Mouse (Mus musculus) hindbrain, embryonic 15.5 days (tissue): ENCODE measurements around the gene Rab43. TPM values are rescaled to one million over a fixed set of nuclear protein-coding genes. Genes with fewer than 3 reads are reported as not detected.

Source experiments
- ATAC-seq: fragments of 200-750 bp; cut with Nextera tagmentation; 2 replicates; pipeline ENCODE4 v1.8.0; 2017; ENCODE audit warnings: low read depth, moderate number of reproducible peaks, moderate TSS enrichment; ENCODE audit not compliant: low FRiP score
- H3K27ac ChIP-seq: fragments of 300-500 bp; sonication (generic); replicated peaks from 2 replicates; pipeline ENCODE4 v1.5.1; 2015; ENCODE audit warnings: mild to moderate bottlenecking, inconsistent platforms
- H3K27me3 ChIP-seq: fragments of 300-500 bp; sonication (generic); 2 replicates; pipeline ENCODE4 v1.6.1; 2015; ENCODE audit warnings: control low read depth, inconsistent platforms
- H3K36me3 ChIP-seq: fragments of 300-500 bp; sonication (generic); 2 replicates; pipeline ENCODE4 v1.6.1; 2015; ENCODE audit warnings: control low read depth, inconsistent platforms
- H3K4me1 ChIP-seq: fragments of 300-500 bp; sonication (generic); replicated peaks from 2 replicates; pipeline ENCODE4 v1.6.1; 2015; ENCODE audit warnings: control low read depth, inconsistent platforms
- H3K4me2 ChIP-seq: fragments of 300-500 bp; sonication (generic); 2 replicates; pipeline ENCODE4 v1.6.1; 2015; ENCODE audit warnings: moderate library complexity, mild to moderate bottlenecking, inconsistent platforms
- H3K4me3 ChIP-seq: fragments of 300-500 bp; sonication (generic); 2 replicates; pipeline ENCODE4 v1.5.1; 2015; ENCODE audit warnings: mild to moderate bottlenecking, inconsistent platforms
- H3K9ac ChIP-seq: fragments of 300-500 bp; sonication (generic); 2 replicates; pipeline ENCODE4 v1.6.1; 2015; ENCODE audit warnings: inconsistent platforms
- H3K9me3 ChIP-seq: fragments of 300-500 bp; sonication (generic); 2 replicates; pipeline ENCODE4 v1.6.1; 2016; ENCODE audit warnings: control low read depth, inconsistent platforms
- WGBS: fragments of 180-500 bp; shearing (Covaris S2); methylation state at CpG from one replicate; pipeline ENCODE4 v1.1.7; 2015; 5-methylcytosine and 5-hydroxymethylcytosine counted together
- polyA plus RNA-seq: library from polyadenylated mRNA; unstranded; fragments of >200 nt; fragmentation: Nextera tagmentation; extraction: Ambion mirVana; gene quantifications from 2 replicates; pipeline ENCODE4 v1.2.1, GENCODE M21; 2015

The Rab43 gene
- polyA plus RNA-seq, 1 experiment from 2014 or later: 13.3 TPM

GRCm38 (mm10) chr6:87839797-87840341 is 27.9 kb upstream of the Rab43 start:
- Histone ChIP-seq H3K27ac (no peak overlapping the region), H3K4me2 (peak overlapping the region; percentile 92), H3K4me3 (no peak overlapping the region), H3K4me1 (peaks cover 17% of the 10 kb centered on the region), H3K9me3 (no peaks in the 10 kb centered on the region), H3K36me3 (peaks cover 39% of the 10 kb centered on the region), H3K27me3 (no peaks in the 10 kb centered on the region), H3K9ac (no peak overlapping the region)
- no peak for ATAC-seq
- WGBS: 66% methylated on average over 11 of the region's 11 CpGs

GRCm38 (mm10) chr6:87838551-87839197 is 26.7 kb upstream of the Rab43 start, which contains the start of gene Isy1:
TSS of gene Isy1 (minus strand) at chr6:87838798.
- peaks cover 17% of the 10 kb centered on the region for H3K4me1 ChIP-seq
- peaks cover 33% of the 10 kb centered on the region for H3K36me3 ChIP-seq
- no peaks in the 10 kb centered on the region for H3K9me3 ChIP-seq
- H3K9ac ChIP-seq: peak within 1 kb of the TSS; percentile 71
- peak within 1 kb of the TSS; percentile 67 for H3K4me3 ChIP-seq
- peak within 1 kb of the TSS; percentile 96 for H3K27ac ChIP-seq
- WGBS: under 1% methylated on average over 46 of the region's 46 CpGs
- peak; percentile 98 for ATAC-seq
- peak within 1 kb of the TSS; percentile 92 for H3K4me2 ChIP-seq
- no peaks in the 10 kb centered on the region for H3K27me3 ChIP-seq

GRCm38 (mm10) chr6:87835695-87836094 is 23.7 kb upstream of the Rab43 start, which contains the start of gene Gm45140:
TSS of gene Gm45140 (minus strand) at chr6:87835795.
- Histone ChIP-seq H3K4me3 (no peak within 1 kb of the TSS), H3K4me1 (peaks cover 17% of the 10 kb centered on the region), H3K4me2 (no peak within 1 kb of the TSS), H3K27me3 (no peaks in the 10 kb centered on the region), H3K36me3 (peaks cover 19% of the 10 kb centered on the region), H3K27ac (no peak within 1 kb of the TSS), H3K9me3 (no peaks in the 10 kb centered on the region), H3K9ac (no peak within 1 kb of the TSS)
- 96% methylated on average over 7 of the region's 7 CpGs for WGBS
- no peak for ATAC-seq

DNA sequence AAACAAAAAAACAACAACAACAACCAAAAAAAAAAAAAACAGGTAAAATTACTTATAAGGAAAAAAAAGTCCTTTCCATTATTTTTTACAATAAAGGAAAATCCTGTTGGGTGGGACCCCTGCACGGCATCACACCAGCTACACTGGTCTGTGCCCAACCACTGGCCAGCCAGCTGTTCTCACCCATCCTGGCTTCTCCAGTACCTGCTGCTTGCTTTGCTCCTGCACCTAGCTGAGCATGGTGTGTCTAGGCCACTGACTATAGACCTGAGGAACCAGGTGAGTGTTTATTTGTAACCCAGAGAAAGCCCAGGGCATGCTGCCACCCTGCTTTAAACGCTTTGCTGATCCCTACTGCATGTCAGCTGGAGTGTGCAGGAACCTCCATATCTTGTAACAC is 8.4 kb upstream of the Rab43 start:
- no peaks in the 10 kb centered on the region for H3K27me3 ChIP-seq
- H3K36me3 ChIP-seq: peaks cover 87% of the 10 kb centered on the region
- no peaks in the 10 kb centered on the region for H3K9me3 ChIP-seq
- H3K4me1 ChIP-seq: no peaks in the 10 kb centered on the region
- H3K9ac ChIP-seq: no peak overlapping the region
- no peak for ATAC-seq
- no peak overlapping the region for H3K4me2 ChIP-seq
- 94% methylated on average over 2 of the region's 2 CpGs for WGBS
- no peak overlapping the region for H3K4me3 ChIP-seq
- H3K27ac ChIP-seq: no peak overlapping the region

DNA sequence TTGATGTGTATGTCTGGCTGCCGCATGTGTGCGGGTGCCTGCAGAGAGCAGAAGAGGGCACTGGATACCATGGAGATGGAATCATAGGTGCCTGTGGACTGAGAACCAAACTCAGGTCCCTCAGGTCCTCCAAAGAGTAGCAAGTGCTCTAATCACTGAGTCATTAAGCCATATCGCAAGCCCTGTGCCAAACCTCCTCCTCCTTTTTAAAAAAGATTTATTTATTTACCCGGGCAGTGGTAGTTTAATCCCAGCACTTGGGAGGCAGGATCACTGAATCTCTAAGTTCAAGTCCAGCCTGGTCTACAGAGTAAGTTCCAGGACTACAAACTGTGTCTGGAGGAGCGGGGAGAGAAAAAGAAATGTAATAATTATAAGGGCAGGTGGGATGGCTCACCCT is 2.5 kb upstream of the Rab43 start:
- H3K4me2 ChIP-seq: no peak overlapping the region
- H3K4me1 ChIP-seq: peaks cover 22% of the 10 kb centered on the region
- H3K36me3 ChIP-seq: peaks cover 46% of the 10 kb centered on the region
- H3K9me3 ChIP-seq: no peaks in the 10 kb centered on the region
- no peak for ATAC-seq
- H3K9ac ChIP-seq: no peak overlapping the region
- 93% methylated on average over 5 of the region's 5 CpGs for WGBS
- no peak overlapping the region for H3K27ac ChIP-seq
- no peaks in the 10 kb centered on the region for H3K27me3 ChIP-seq
- H3K4me3 ChIP-seq: no peak overlapping the region

DNA sequence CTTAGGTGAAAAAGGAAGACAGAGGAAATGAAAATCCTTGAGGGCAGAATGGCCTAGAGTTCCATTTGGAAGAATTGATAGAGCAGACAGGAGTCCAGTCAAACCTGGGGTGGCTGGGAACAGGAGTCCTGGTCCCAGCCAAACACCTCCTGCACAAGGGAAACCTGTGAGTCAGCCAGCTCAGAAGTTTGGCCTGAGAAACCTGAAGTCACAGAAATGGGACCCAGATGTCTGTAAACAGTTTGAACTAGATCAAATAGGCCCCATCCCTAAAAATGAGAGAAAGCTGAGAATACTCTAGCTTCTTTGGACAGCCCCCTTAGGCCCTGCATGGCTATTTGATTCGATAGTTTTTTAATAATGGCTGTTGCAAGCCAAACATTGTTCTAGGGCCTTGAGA is 692 bp upstream of the Rab43 start:
- Histone ChIP-seq H3K9me3 (no peaks in the 10 kb centered on the region), H3K27ac (no peak overlapping the region), H3K36me3 (peaks cover 28% of the 10 kb centered on the region), H3K27me3 (no peaks in the 10 kb centered on the region), H3K9ac (no peak overlapping the region), H3K4me2 (peak overlapping the region; percentile 89), H3K4me3 (no peak overlapping the region), H3K4me1 (peaks cover 25% of the 10 kb centered on the region)
- 87% methylated on average over 1 of the region's 1 CpGs for WGBS
- ATAC-seq: no peak

DNA sequence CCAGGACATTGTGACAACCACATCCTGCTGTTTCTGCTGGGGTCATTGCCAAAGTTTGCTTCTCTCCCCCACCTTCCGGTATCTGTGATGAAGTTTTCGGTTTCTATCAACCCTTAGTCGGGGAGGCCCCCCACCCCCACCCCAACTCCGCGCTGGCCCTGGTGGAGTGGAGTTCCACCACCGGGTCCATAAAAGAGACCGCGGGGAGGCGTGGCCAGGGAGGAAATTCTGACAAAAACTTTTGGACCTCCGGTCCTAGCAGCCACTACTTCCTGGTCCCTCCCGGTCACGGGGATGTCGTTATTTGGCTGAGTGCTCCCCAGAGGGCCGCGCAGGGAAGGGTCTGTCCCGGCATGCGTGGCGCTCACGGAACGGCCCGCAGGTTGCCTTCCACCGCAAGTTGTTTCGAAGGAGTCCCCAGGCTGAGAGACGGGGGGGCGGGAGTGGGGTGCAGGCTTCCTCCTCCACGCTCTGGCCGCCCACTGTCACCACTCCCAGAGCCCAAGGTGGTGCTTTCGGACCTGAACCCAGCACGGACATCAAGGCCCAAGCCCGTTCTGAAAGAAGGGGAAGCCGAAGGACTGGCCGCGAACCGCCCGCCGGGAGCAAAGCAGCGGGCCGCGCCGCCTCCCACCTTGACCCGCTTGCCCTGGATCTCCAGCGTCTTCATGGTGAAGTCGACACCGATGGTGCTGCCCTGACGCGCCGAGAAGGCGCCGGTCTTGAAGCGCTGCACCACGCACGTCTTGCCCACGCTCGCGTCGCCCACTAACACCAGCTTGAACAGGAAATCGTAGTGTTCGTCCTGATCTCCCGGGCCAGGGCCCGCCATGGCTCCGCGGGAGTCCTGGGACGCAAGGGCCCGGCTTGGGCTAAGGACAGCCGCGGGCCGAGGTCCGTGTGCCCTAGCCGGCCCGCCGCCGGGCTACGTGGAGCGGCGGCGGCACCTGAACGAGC is 973 bp downstream of the Rab43 start:
- peak; percentile 75 for ATAC-seq
- no peaks in the 10 kb centered on the region for H3K27me3 ChIP-seq
- WGBS: under 1% methylated on average over 77 of the region's 77 CpGs
- peaks cover 13% of the 10 kb centered on the region for H3K36me3 ChIP-seq
- H3K9ac ChIP-seq: peak overlapping the region; percentile 72
- H3K4me3 ChIP-seq: peak overlapping the region; percentile 54
- no peaks in the 10 kb centered on the region for H3K9me3 ChIP-seq
- H3K4me2 ChIP-seq: peak overlapping the region; percentile 89
- peak overlapping the region; percentile 66 for H3K27ac ChIP-seq
- peaks cover 25% of the 10 kb centered on the region for H3K4me1 ChIP-seq

DNA sequence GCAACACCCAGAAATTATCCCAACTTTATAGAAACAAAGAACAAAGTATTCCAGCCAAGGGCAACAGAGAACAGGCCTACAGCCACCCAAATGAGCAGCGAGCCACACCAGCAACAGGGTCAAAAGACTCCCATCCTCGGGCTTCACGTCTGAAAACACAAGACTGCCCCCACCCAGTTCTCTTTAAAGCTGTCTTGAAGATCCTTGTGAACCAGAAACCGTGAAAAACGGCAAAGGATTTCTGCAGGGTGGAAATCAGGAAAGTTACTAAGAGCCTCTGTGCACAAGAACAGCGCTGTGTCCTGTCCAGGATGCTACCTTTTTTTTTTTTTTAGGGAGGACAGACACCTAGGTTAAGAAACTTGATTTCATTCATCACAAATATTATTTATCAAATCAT is 1.7 kb downstream of the Rab43 start:
- ATAC-seq: no peak
- Histone ChIP-seq H3K9ac (0 out of 2 replicates have a peak overlapping the region, but pooled peaks have one; percentile 6), H3K4me3 (peak overlapping the region; percentile 54), H3K27ac (no peak overlapping the region), H3K27me3 (no peaks in the 10 kb centered on the region), H3K4me2 (peak overlapping the region; percentile 89), H3K36me3 (peaks cover 7% of the 10 kb centered on the region), H3K9me3 (no peaks in the 10 kb centered on the region), H3K4me1 (peaks cover 25% of the 10 kb centered on the region)
- WGBS: 39% methylated on average over 6 of the region's 6 CpGs

- Histone ChIP-seq H3K9ac (no peak overlapping the region), H3K4me1 (peaks cover 25% of the 10 kb centered on the region), H3K4me2 (peak overlapping the region; percentile 89), H3K27ac (no peak overlapping the region), H3K4me3 (0 out of 2 replicates have a peak overlapping the region, but pooled peaks have one; percentile 54), H3K9me3 (no peaks in the 10 kb centered on the region), H3K27me3 (no peaks in the 10 kb centered on the region), H3K36me3 (peaks cover 7% of the 10 kb centered on the region)
- no peak for ATAC-seq
- WGBS: 92% methylated on average over 6 of the region's 6 CpGs
These were observed 2.3 kb downstream of the Rab43 start for GRCm38 (mm10) chr6:87809651-87810161.

DNA sequence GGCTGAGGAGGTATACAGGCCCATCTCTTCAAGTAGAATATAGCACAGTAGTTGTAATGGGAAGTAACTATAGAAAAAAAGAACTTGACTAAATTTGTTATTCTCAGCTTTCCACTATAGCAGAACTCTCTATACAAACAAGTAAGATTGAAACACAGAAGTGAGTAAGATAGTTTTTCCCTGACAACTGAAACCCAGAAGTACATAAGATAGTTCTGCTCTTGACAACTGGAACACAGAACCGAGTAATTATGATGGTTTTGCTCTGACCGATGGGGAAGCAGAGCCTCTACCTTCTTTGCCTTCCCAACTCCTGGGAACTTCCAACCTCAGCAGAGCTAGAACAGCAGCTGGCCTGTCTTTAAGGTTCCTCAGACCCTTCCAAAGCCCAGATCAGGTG is 2.8 kb downstream of the Rab43 start:
- Histone ChIP-seq H3K36me3 (peaks cover 3% of the 10 kb centered on the region; the same call in 1 of the 2 replicates), H3K9ac (no peak overlapping the region), H3K9me3 (no peaks in the 10 kb centered on the region), H3K4me2 (no peak overlapping the region), H3K27me3 (no peaks in the 10 kb centered on the region), H3K4me1 (peaks cover 25% of the 10 kb centered on the region), H3K4me3 (no peak overlapping the region), H3K27ac (no peak overlapping the region)
- ATAC-seq: no peak
- 89% methylated on average over 2 of the region's 2 CpGs for WGBS

DNA sequence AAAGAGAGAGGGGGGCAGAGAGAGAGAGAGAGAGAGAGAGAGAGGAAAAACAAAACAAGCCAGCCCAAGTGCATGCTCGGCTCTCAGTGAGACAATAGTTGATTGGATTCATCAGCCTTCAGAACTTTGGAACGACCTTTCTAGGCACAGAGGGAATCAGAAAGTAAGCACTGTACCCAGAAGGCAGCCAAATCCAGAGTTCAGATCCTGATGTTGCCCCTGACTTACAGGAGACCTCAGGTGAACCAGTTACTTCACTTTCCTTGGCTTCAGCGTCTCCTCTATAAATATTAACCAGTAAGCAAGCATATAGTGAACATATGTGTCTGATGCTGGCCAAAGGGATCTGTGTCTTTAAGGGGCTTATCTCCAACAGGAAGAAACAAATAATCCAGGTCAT is 3.4 kb downstream of the Rab43 start:
- Histone ChIP-seq H3K9me3 (no peaks in the 10 kb centered on the region), H3K27me3 (no peaks in the 10 kb centered on the region), H3K4me2 (no peak overlapping the region), H3K27ac (no peak overlapping the region), H3K36me3 (peaks cover 3% of the 10 kb centered on the region; the same call in 1 of the 2 replicates), H3K9ac (no peak overlapping the region), H3K4me1 (peaks cover 25% of the 10 kb centered on the region), H3K4me3 (no peak overlapping the region)
- 80% methylated on average over 3 of the region's 3 CpGs for WGBS
- ATAC-seq: no peak
